Mouse (Mus musculus) brain, embryonic 14.5 days (tissue): Measurements from ENCODE around the gene Ccdc22. TPM values are rescaled to one million over a fixed set of nuclear protein-coding genes. Genes with fewer than 3 reads are reported as not detected.

Experiments
- DNase-seq: peaks from one replicate; pipeline ENCODE4 v3.0.0-alpha.2; 2011; ENCODE audit warnings: low read depth
- CTCF ChIP-seq: fragments of 200-500 bp; IDR thresholded peaks from 2 replicates; pipeline ENCODE4 v1.5.1; 2012; ENCODE audit warnings: inconsistent platforms, mild to moderate bottlenecking, moderate library complexity, borderline replicate concordance; ENCODE audit not compliant: insufficient read depth, insufficient read length; ENCODE audit errors: extremely low read depth
- POLR2A ChIP-seq: fragments of 200-500 bp; IDR thresholded peaks from 2 replicates; pipeline ENCODE4 v1.6.1; 2012; ENCODE audit warnings: mild to moderate bottlenecking, inconsistent platforms, borderline replicate concordance; ENCODE audit not compliant: poor library complexity, insufficient read depth, insufficient read length, severe bottlenecking; ENCODE audit errors: extremely low read depth
- polyA plus RNA-seq: library from polyadenylated mRNA; depleted of rRNA; stranded (reverse); fragments of >200 nt; gene quantifications from 2 replicates; pipeline ENCODE4 v1.2.3, GENCODE M21; 2012; rRNA removed

The Ccdc22 gene
- polyA plus RNA-seq: 26.8 and 35.3 TPM in 2 replicates

GRCm38 (mm10) chrX:7604879-7605574 lies at the start of gene Ccdc22:
Ccdc22 (minus strand) TSS chrX:7605517.
- peak; percentile 95 for DNase-seq
- no peak for TF ChIP-seq POLR2A
- TF ChIP-seq CTCF: no peak

GRCm38 (mm10) chrX:7648671-7649304 lies 43.5 kb upstream of the Ccdc22 start:
- TF ChIP-seq POLR2A: no peak
- TF ChIP-seq CTCF: no peak
- peak; percentile 97 for DNase-seq

GRCm38 (mm10) chrX:7645349-7645748 lies 40.0 kb upstream of the Ccdc22 start:
- TF ChIP-seq CTCF: peak; percentile 58; the same call in 1 of the 2 replicates
- TF ChIP-seq POLR2A: no peak
- peak; percentile 84 for DNase-seq

GRCm38 (mm10) chrX:7640785-7641184 lies 35.5 kb upstream of the Ccdc22 start:
- DNase-seq: peak; percentile 39
- TF ChIP-seq CTCF (no peak), POLR2A (no peak)

- TF ChIP-seq CTCF (no peak), POLR2A (no peak)
- DNase-seq: peak; percentile 50
Observed at GRCm38 (mm10) chrX:7639536-7640325, 34.4 kb upstream of the Ccdc22 start.

GRCm38 (mm10) chrX:7638401-7639091 lies 33.2 kb upstream of the Ccdc22 start, which contains the start of gene Syp:
Syp (plus strand) TSS chrX:7638471.
- DNase-seq: peak; percentile 94
- TF ChIP-seq POLR2A: peak; percentile 4; the same call in 1 of the 2 replicates
- no peak for TF ChIP-seq CTCF

- DNase-seq: no peak
- TF ChIP-seq CTCF: no peak
- no peak for TF ChIP-seq POLR2A
Observed at GRCm38 (mm10) chrX:7635101-7635500, 29.8 kb upstream of the Ccdc22 start.

- TF ChIP-seq POLR2A: no peak
- TF ChIP-seq CTCF: no peak
- no peak for DNase-seq
Observed at GRCm38 (mm10) chrX:7632560-7632959, 27.2 kb upstream of the Ccdc22 start.

- TF ChIP-seq POLR2A: no peak
- TF ChIP-seq CTCF: no peak
- DNase-seq: no peak
Observed at GRCm38 (mm10) chrX:7617889-7618551, 12.7 kb upstream of the Ccdc22 start.

- TF ChIP-seq POLR2A (no peak), CTCF (no peak)
- DNase-seq: peak; percentile 31
Observed at GRCm38 (mm10) chrX:7610536-7611258, 5.4 kb upstream of the Ccdc22 start.
